Mouse (Mus musculus) effector memory CD4-positive, alpha-beta T cell, adult 7 months (primary cell): ENCODE measurements around the gene Gm3373. TPM values are rescaled to one million over a fixed set of nuclear protein-coding genes. Genes with fewer than 3 reads are reported as not detected.

ENCODE experiments used
- polyA plus RNA-seq: library from polyadenylated mRNA; unstranded; fragments of 100-300 nt; shearing (Covaris generic); gene quantifications from one replicate; pipeline ENCODE4 v1.2.1, GENCODE M21; 2017

The Gm3373 gene
- polyA plus RNA-seq = not detected

DNA sequence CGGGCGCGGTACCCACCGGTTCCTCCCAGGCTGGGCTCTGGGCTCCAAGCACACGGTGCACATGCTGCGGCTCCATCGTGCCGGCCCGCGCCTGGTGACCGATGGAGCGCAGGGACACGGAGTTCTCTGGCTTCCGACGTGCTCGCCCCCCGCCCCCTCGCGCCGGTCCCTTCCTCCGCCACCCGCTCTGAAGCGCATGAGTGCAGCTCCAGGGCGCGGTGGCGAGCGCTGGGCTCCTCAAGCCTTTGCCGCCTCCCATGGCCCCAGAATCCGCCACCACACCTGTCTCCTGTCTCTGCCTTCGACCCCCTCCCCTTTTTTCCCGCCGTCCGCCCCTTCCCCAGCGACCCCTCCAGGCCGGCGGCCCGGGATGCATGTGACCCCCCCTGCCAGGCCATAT, at the start of gene Gm3373:
Gene Gm3373 (minus strand): TSS at position 101 of the 400 bp plus-strand sequence.

DNA sequence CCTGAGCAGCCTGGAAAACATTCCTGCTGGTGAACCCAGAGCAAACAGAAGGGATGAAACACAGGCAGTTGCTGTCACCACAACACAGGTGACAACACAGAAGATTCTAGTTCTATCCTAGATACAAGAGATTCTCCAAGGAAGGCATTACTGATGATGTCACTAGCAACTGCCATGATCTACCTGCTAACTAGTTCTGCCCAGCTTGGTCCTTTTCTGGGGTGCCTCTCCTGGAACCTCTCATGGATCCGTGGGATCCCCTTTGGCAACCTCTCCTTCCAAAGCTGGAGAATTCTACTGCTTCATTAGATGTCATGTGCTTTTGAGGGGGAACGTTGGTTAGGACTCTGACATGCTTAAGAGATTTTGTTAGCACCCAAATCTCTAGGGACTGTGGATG, 54.0 kb downstream of the Gm3373 start, which contains the start of gene Gm9603:
Gene Gm9603 (minus strand): TSS at position 101 of the 400 bp plus-strand sequence.

Other genes with a start within 250 kb of the Gm3373 start
- not detected for gene Gm3488, start 239.9 kb downstream of the Gm3373 start, polyA plus RNA-seq
- not detected for gene Gm3532, start 203.1 kb downstream of the Gm3373 start, polyA plus RNA-seq
- not detected for gene Gm8265, start 108.5 kb downstream of the Gm3373 start, polyA plus RNA-seq
- not detected for gene Gm9603, start 54.1 kb downstream of the Gm3373 start, polyA plus RNA-seq
- not detected for gene Gm3383, start 66.4 kb upstream of the Gm3373 start, polyA plus RNA-seq
- gene Gm3424, start 88.8 kb upstream of the Gm3373 start, polyA plus RNA-seq = not detected
- not detected for gene Gm8237, start 138.8 kb upstream of the Gm3373 start, polyA plus RNA-seq
- gene Gm3248, start 220.2 kb upstream of the Gm3373 start, polyA plus RNA-seq = not detected
- not detected for gene Gm3453, start 237.6 kb upstream of the Gm3373 start, polyA plus RNA-seq